ENCODE assay signal across 37 mouse cellular contexts in genomic region chr17:26861793-26862192, GRCm38 (mm10). TPM values are rescaled to one million over a fixed set of nuclear protein-coding genes. Genes with fewer than 3 reads are reported as not detected.
DNase-seq lines count a peak whose midpoint lies in the region; ATAC-seq and TF ChIP-seq lines count a peak whose summit lies in the region.
"Had no signal": no experiment of that assay in that cellular context is flagged by ENCODE, and none has a peak within 500 bp of the region (broad histone marks: within the 10 kb centered on the region; RNA-seq: fewer than 3 reads in every experiment).

No protein-coding gene starts in this region.

- peaks cover 14% of the 10 kb centered on the region for H3K27me3 ChIP-seq in heart, embryonic 10.5 days (ENCODE audit: insufficient read depth, poor library complexity, severe bottlenecking)
- peaks cover 9% of the 10 kb centered on the region; the same call in 1 of the 2 replicates for H3K27me3 ChIP-seq in heart, embryonic 15.5 days
- H3K27me3 ChIP-seq in lung, postnatal 0 days (replicated peaks; ENCODE audit: insufficient read depth, low read length): peaks cover 7% of the 10 kb centered on the region; the same call in 1 of the 2 replicates
- H3K27me3 ChIP-seq in myocyte (ENCODE audit: control insufficient read depth, insufficient read depth, insufficient read length): peaks cover 9% of the 10 kb centered on the region
- H3K27me3 ChIP-seq: Patski had no signal

- H3K4me3 ChIP-seq in heart, embryonic 10.5 days: no peak overlapping the region
- no peak overlapping the region for H3K4me3 ChIP-seq in heart, embryonic 15.5 days
- H3K4me3 ChIP-seq in lung, postnatal 0 days (ENCODE audit: low read depth, low read length): no peak overlapping the region
- H3K4me3 ChIP-seq in lung, adult 2 months (replicated peaks; ENCODE audit: extremely low read depth, low read depth, low read length): no peak overlapping the region
- H3K4me3 ChIP-seq in myocyte: no peak overlapping the region
- H3K4me3 ChIP-seq: embryonic facial prominence, embryonic 10.5 days; embryonic facial prominence, embryonic 15.5 days; forebrain, embryonic 12.5 days; hindbrain, embryonic 12.5 days; intestine, embryonic 15.5 days; layer of hippocampus, adult 2 months; left cerebral cortex, adult 2 months; limb, embryonic 12.5 days; liver, embryonic 15.5 days; neural tube, embryonic 12.5 days had no signal

- H3K9me3 ChIP-seq in heart, embryonic 10.5 days: peaks cover 7% of the 10 kb centered on the region; the same call in 1 of the 2 replicates
- no peaks in the 10 kb centered on the region for H3K9me3 ChIP-seq in heart, embryonic 15.5 days (replicated peaks)
- no peaks in the 10 kb centered on the region for H3K9me3 ChIP-seq in lung, postnatal 0 days (ENCODE audit: low read length)
- H3K9me3 ChIP-seq: embryonic facial prominence, embryonic 15.5 days; forebrain, embryonic 12.5 days; hindbrain, embryonic 12.5 days; intestine, embryonic 15.5 days; liver, embryonic 15.5 days; neural tube, embryonic 12.5 days had no signal

- no peaks in the 10 kb centered on the region for H3K79me2 ChIP-seq in myocyte (ENCODE audit: control insufficient read depth, insufficient read depth)

- no peak for TF ChIP-seq EP300 in lung, postnatal 0 days (IDR thresholded peaks at IDR 0.05)

- no peak for TF ChIP-seq CTCF in lung, postnatal 0 days (IDR thresholded peaks at IDR 0.05)
- no peak for TF ChIP-seq CTCF in lung, adult 2 months (IDR thresholded peaks at IDR 0.05; ENCODE audit: insufficient read depth, low read length)

- no peak for ATAC-seq in heart, embryonic 15.5 days (replicated peaks; ENCODE audit: insufficient number of reproducible peaks, insufficient read depth, low FRiP score, low read depth)
- ATAC-seq in lung, postnatal 0 days: peak; percentile 43
- ATAC-seq: forebrain, postnatal 0 days; hindbrain, postnatal 0 days; intestine, embryonic 15.5 days; Patski had no signal

- H3K27ac ChIP-seq in heart, embryonic 10.5 days: peak overlapping the region; percentile 74
- peak overlapping the region; percentile 86 for H3K27ac ChIP-seq in heart, embryonic 15.5 days
- H3K27ac ChIP-seq in lung, postnatal 0 days (ENCODE audit: low read length): 0 out of 2 replicates have a peak overlapping the region, but pooled peaks have one; percentile 43
- H3K27ac ChIP-seq: embryonic facial prominence, embryonic 10.5 days; embryonic facial prominence, embryonic 15.5 days; forebrain, embryonic 12.5 days; hindbrain, embryonic 12.5 days; hindbrain, postnatal 0 days; intestine, embryonic 15.5 days; layer of hippocampus, adult 2 months; left cerebral cortex, adult 2 months; limb, embryonic 12.5 days; liver, embryonic 15.5 days; macrophage; neural tube, embryonic 12.5 days had no signal

- peaks cover 61% of the 10 kb centered on the region for H3K4me1 ChIP-seq in heart, embryonic 10.5 days
- H3K4me1 ChIP-seq in heart, embryonic 15.5 days (replicated peaks): peaks cover 58% of the 10 kb centered on the region
- no peaks in the 10 kb centered on the region for H3K4me1 ChIP-seq in lung, postnatal 0 days (ENCODE audit: insufficient read depth, low read depth, low read length)
- H3K4me1 ChIP-seq in lung, adult 2 months (ENCODE audit: control insufficient read depth, insufficient read depth, low read length): no peaks in the 10 kb centered on the region
- H3K4me1 ChIP-seq: embryonic facial prominence, embryonic 15.5 days; forebrain, embryonic 12.5 days; hindbrain, embryonic 12.5 days; intestine, embryonic 15.5 days; limb, embryonic 12.5 days; liver, embryonic 15.5 days; neural tube, embryonic 12.5 days had no signal

- intact Hi-C loops in heart, postnatal 36 days (cut with DNase I): no loop called here

- peak overlapping the region; percentile 22 for H3K4me2 ChIP-seq in heart, embryonic 15.5 days
- H3K4me2 ChIP-seq in lung, postnatal 0 days (replicated peaks; ENCODE audit: low read depth, low read length): no peak overlapping the region
- peak overlapping the region; percentile 54 for H3K4me2 ChIP-seq in myocyte (ENCODE audit: low read depth)
- H3K4me2 ChIP-seq: embryonic facial prominence, embryonic 15.5 days; forebrain, embryonic 12.5 days; hindbrain, embryonic 12.5 days; intestine, embryonic 15.5 days; limb, embryonic 12.5 days; liver, embryonic 15.5 days; neural tube, embryonic 12.5 days had no signal

- DNase-seq in heart, embryonic 10.5 days (ENCODE audit: low spot score): no peak
- DNase-seq in heart, postnatal 36 days: no peak
- no peak for DNase-seq in heart, postnatal 4 days
- no peak for DNase-seq in lung, postnatal 0 days (ENCODE audit: low spot score)
- no peak for DNase-seq in lung, adult 2 months
- DNase-seq: cerebellum, adult 8-10 months; cerebellum, postnatal 25 days; forebrain, postnatal 0 days; midbrain, embryonic 14.5 days; right cerebral cortex, postnatal 4 days had no signal

- WGBS in heart, embryonic 10.5 days: 59% methylated on average over 4 of the region's 4 CpGs
- WGBS in heart, embryonic 15.5 days: 46% methylated on average over 4 of the region's 4 CpGs
- WGBS in lung, postnatal 0 days: 34% methylated on average over 4 of the region's 4 CpGs
- 43% methylated on average over 4 of the region's 4 CpGs for WGBS in lung, adult 2 months

- no peak overlapping the region for H3ac ChIP-seq in myocyte (ENCODE audit: control insufficient read depth, insufficient read length)

- no peak overlapping the region for H3K9ac ChIP-seq in heart, embryonic 15.5 days
- H3K9ac ChIP-seq in lung, postnatal 0 days (replicated peaks; ENCODE audit: low read depth): no peak overlapping the region
- H3K9ac ChIP-seq: embryonic facial prominence, embryonic 15.5 days; forebrain, embryonic 12.5 days; forebrain, postnatal 0 days; hindbrain, embryonic 12.5 days; intestine, embryonic 15.5 days; limb, embryonic 12.5 days; liver, embryonic 15.5 days; neural tube, embryonic 12.5 days had no signal

- TF ChIP-seq POLR2A in lung, adult 2 months (IDR thresholded peaks at IDR 0.05; ENCODE audit: borderline replicate concordance, extremely low read depth, low read depth, low read length): no peak
- no peak for TF ChIP-seq POLR2A in myocyte (IDR thresholded peaks at IDR 0.05; ENCODE audit: insufficient read length, low read depth)

- peaks cover 11% of the 10 kb centered on the region; the same call in 1 of the 2 replicates for H3K36me3 ChIP-seq in heart, embryonic 10.5 days
- no peaks in the 10 kb centered on the region for H3K36me3 ChIP-seq in heart, embryonic 15.5 days
- H3K36me3 ChIP-seq in lung, postnatal 0 days (ENCODE audit: insufficient read depth, low read length): no peaks in the 10 kb centered on the region
- no peaks in the 10 kb centered on the region for H3K36me3 ChIP-seq in myocyte (ENCODE audit: control insufficient read depth, insufficient read depth)
- H3K36me3 ChIP-seq: embryonic facial prominence, embryonic 10.5 days; embryonic facial prominence, embryonic 15.5 days; forebrain, embryonic 12.5 days; hindbrain, embryonic 12.5 days; intestine, embryonic 15.5 days; limb, embryonic 12.5 days; liver, embryonic 15.5 days; neural tube, embryonic 12.5 days had no signal

TF ChIP-seq in myocyte, 11 proteins besides CTCF, POLR2A, EP300 and RAD21:
- TF ChIP-seq TCF3 (IDR thresholded peaks at IDR 0.05; ENCODE audit: insufficient read length, low read depth) (no peak), MAX (IDR thresholded peaks at IDR 0.05; ENCODE audit: low read depth) (no peak), CEBPB (IDR thresholded peaks at IDR 0.05; ENCODE audit: insufficient read depth, poor library complexity, severe bottlenecking) (no peak)

RNA-seq across cellular contexts. Expression of gene Nkx2-5, which starts 17.0 kb away (rescaled TPM):
- polyA plus RNA-seq in heart, embryonic 10.5 days (2016; fragmentation: Nextera tagmentation; extraction: Ambion mirVana): 146 and 189 TPM in 2 replicates
- total RNA-seq in heart, postnatal 36 days (2021): 10 to 100 TPM; 80.7 TPM
- polyA plus RNA-seq in heart, embryonic 15.5 days (2015; fragmentation: Nextera tagmentation; extraction: Ambion mirVana): 131 and 147 TPM in 2 replicates
- total RNA-seq in heart, postnatal 4 days (2021): 100 to 1,000 TPM; 123 to 128 TPM
- polyA plus RNA-seq in lung, postnatal 0 days (2015; fragmentation: Nextera tagmentation; extraction: Ambion mirVana): 0.38 and 1.2 TPM in 2 replicates
- 1.8 and 2.4 TPM in 2 replicates for polyA plus RNA-seq in lung, adult 2 months (2012; rRNA removed)
- polyA plus RNA-seq in myocyte (2012; fragmentation: generic; extraction: Trizol): 1.4 TPM
- total RNA-seq: adrenal gland, postnatal 10 days; gastrocnemius, postnatal 14 days; granulocyte monocyte progenitor cell, adult 5-6 weeks; hindbrain, postnatal 0 days; layer of hippocampus, adult 2 months; layer of hippocampus, postnatal 14 days; left cerebral cortex, adult 2 months; left cerebral cortex, postnatal 25 days; liver, adult 2 months; megakaryocyte-erythroid progenitor cell, adult 5-6 weeks; MEL had no signal
- polyA plus RNA-seq: forebrain, embryonic 12.5 days; forebrain, postnatal 0 days; hindbrain, embryonic 12.5 days; hindbrain, postnatal 0 days; intestine, embryonic 15.5 days; kidney, adult 2 months; kidney, embryonic 16.5 days; limb, embryonic 12.5 days; liver, adult 2 months; macrophage; midbrain, embryonic 14.5 days; neural tube, embryonic 12.5 days; Patski; testis, adult 2 months; thymus, postnatal 0 days had no signal

RNA-seq across cellular contexts. Expression of gene Kifc5b, which starts 55.1 kb away (rescaled TPM):
- polyA plus RNA-seq in heart, embryonic 10.5 days (2016; fragmentation: Nextera tagmentation; extraction: Ambion mirVana): 6.7 and 8.3 TPM in 2 replicates
- under 1 TPM; 0.44 to 0.95 TPM for total RNA-seq in heart, postnatal 36 days (2021)
- 5.3 and 7.4 TPM in 2 replicates for polyA plus RNA-seq in heart, embryonic 15.5 days (2015; fragmentation: Nextera tagmentation; extraction: Ambion mirVana)
- total RNA-seq in heart, postnatal 4 days (2021): 10 to 100 TPM; 15.0 to 15.2 TPM
- polyA plus RNA-seq in lung, postnatal 0 days (2015; fragmentation: Nextera tagmentation; extraction: Ambion mirVana): 0.35 and 0.44 TPM in 2 replicates
- 1.5 and 1.8 TPM in 2 replicates for polyA plus RNA-seq in lung, adult 2 months (2012; rRNA removed)
- polyA plus RNA-seq in myocyte (2012; fragmentation: generic; extraction: Trizol): 15.4 TPM

Comparison
In these comparisons a context has a peak if more than half of its experiments do, and no peak if none do; other contexts are left out.
1. RNA of gene Nkx2-5, which starts 17.0 kb away (polyA plus RNA-seq): 131 to 147 TPM in heart, embryonic 15.5 days and 146 to 189 TPM in heart, embryonic 10.5 days; 1.8 to 2.4 TPM in lung, adult 2 months, 1.4 TPM in myocyte (single experiment) and 0.38 to 1.2 TPM in lung, postnatal 0 days; every median in the first group is over 10 times any median in the second.
2. Peak in every context shown above with its lines, with median percentiles within 50 percentile points of each other: H3K27ac ChIP-seq.